Mouse (Mus musculus) frontal cortex, postnatal 36 days (tissue): ENCODE results near the gene Rarres2.
A peak's percentile ranks its signal among the peaks of the same experiment; 100 is the strongest.

Experiments
- DNase-seq, 2 experiments: peaks; one replicate each; pipeline ENCODE4 v3.0.0; 2022; ENCODE audit warnings: low spot score in 2 of 2

Gene Rarres2

GRCm38 (mm10) chr6:48572572-48573061, at the start of gene Rarres2:
Gene Rarres2 (minus strand): TSS chr6:48572789.
- DNase-seq: no peak

- no peak for DNase-seq
Measured at GRCm38 (mm10) chr6:48620031-48620430, 47.4 kb upstream of the Rarres2 start.

DNA sequence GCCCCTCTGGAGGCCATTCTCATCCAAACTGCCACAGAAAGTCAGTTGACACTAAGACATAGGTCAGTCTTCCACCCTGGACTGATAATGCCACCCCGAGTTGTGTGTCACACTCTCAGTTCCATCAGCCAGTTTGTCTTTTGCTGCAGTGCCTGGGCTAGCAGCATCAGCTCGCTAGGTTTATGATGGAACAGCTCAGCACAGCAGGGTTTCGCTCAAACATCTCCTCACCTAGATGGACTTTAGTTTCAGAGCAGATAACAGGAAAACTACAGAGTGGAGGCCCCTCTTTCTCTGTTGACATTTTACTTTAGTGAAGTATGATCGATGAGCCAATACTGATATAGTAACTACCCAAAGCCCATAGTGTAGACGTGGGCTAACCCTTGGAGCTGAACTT, 42.2 kb upstream of the Rarres2 start:
- DNase-seq: no peak

DNA sequence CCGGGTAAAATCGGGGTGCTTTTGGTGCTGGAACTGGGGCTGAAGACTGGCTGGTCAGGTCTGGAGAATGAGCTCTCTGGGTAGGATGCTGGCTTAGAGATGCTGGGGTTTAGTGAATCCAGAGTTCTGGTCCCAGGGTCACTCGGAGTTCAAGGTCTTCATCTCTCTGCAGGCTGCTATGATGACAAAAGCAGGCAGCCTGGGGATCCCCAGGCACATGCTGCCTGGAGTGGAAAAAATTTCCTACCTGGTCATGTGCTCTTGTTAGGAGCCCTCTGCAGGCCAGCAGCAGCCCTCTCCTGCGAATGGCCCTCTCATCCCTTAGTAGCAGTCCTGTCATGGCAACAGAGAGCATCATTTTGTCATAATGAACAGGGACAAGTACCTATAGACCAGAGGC, 40.9 kb upstream of the Rarres2 start:
- DNase-seq: no peak

- DNase-seq: no peak
Measured at GRCm38 (mm10) chr6:48610657-48611056, 38.1 kb upstream of the Rarres2 start.

GRCm38 (mm10) chr6:48609512-48609911, 36.9 kb upstream of the Rarres2 start:
- no peak for DNase-seq

- DNase-seq: no peak
Measured at GRCm38 (mm10) chr6:48608124-48608523, 35.5 kb upstream of the Rarres2 start.

DNA sequence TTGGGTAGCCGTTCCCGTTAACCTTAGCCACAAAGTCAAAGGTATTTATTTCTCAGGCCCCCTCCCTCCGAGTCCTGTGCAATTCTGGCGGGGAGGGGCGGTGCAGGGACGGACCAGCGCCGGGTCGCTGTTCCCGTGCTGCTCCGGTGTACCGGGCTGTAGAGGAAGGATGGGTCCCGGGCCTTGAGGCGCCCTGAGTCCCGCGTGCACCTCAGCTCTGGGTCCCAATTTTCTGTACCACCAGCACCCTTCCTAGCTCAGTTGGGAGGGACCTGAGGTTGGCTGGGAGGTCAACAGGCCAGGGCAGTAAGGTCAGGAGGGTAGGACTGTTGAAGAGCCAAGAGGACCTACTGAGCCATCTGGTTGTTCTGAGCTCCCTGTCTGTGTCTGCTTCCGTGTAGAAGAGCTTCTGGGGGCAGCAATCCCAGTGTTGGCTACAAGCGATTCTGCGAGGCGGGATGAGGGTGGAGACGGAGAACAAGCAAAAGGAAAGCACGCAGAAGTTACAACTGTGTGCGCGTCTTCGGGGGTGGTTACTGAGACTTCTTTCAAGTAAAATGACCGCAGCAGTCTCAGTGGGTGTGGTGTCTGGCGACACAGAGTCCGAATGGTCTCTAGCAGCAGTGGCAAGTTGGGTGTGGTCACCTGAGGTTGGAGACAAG, 29.6 kb upstream of the Rarres2 start:
- DNase-seq: peak; percentile 51 to 56

DNA sequence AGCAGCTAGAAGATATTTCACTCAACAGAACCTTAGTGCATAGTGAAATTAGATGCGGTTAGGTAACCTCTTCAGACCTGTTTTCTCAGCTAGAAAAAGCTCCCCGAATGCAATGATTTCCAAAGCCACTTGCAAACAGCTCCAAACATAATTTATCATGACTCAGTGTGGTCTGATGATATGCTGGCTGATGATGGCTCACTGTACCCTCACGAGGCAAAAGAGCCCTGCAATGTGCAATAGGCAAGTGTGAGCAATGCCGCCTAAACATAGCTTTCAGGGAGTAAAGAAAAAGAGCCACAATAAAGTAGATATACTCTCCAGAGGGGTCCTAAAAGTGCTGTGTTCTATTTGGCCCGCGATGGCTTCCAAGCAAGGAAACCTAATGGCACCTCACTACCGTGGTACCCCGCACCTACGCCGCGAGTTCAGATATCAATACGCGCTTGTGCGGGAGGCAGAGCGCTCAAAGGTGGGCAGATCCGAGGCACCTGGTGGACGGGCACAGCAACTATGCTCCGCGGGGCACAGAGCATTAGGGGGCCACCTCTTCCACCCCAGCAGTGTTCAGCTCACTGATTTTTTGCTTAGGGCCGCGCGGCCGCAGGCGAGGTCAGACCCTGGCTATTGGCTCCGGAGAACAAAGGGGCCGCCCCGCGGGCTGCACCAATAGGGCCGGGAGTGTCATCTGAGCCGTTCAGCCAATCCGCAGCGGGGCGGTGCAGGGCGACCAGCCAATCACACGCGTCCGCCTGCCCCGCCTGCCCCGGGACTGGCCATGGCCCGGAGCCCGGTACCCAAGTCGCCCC, 28.9 kb upstream of the Rarres2 start, which contains the start of gene Zfp775:
Zfp775 (plus strand) TSS at position 793 of the 809 bp plus-strand sequence.
- peak; percentile 94 to 95 for DNase-seq

- no peak for DNase-seq
Measured at GRCm38 (mm10) chr6:48600594-48600993, 28.0 kb upstream of the Rarres2 start.

- DNase-seq: no peak
Measured at GRCm38 (mm10) chr6:48597233-48597625, 24.6 kb upstream of the Rarres2 start.

DNA sequence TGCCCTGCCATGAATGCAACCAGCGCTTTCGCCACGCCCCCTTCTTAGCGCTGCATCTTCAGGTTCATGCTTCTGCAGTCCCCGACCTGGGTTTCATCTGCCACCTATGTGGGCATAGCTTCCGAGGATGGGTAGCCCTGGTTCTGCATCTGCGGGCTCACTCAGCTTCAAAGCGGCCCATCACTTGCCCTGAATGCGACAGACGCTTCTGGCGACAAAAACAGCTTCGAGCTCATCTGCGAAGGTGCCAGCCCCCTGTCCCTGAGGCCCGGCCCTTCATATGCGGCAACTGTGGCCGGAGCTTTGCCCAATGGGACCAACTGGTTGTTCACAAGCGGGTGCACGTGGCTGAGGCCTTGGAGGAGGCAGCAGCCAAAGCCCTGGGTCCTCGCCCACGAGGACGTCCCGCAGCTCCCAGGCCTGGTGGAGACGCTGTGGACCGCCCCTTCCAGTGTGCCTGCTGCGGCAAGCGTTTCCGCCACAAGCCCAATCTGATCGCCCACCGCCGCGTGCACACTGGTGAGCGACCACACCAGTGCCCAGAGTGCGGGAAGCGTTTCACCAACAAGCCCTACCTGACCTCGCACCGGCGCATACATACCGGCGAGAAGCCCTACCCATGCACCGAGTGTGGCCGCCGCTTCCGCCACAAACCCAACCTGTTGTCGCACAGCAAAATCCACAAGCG, 24.1 kb upstream of the Rarres2 start:
- no peak for DNase-seq

- peak in 1 of 2 experiments; percentile 35 for DNase-seq
Measured at GRCm38 (mm10) chr6:48595278-48595677, 22.7 kb upstream of the Rarres2 start.

DNA sequence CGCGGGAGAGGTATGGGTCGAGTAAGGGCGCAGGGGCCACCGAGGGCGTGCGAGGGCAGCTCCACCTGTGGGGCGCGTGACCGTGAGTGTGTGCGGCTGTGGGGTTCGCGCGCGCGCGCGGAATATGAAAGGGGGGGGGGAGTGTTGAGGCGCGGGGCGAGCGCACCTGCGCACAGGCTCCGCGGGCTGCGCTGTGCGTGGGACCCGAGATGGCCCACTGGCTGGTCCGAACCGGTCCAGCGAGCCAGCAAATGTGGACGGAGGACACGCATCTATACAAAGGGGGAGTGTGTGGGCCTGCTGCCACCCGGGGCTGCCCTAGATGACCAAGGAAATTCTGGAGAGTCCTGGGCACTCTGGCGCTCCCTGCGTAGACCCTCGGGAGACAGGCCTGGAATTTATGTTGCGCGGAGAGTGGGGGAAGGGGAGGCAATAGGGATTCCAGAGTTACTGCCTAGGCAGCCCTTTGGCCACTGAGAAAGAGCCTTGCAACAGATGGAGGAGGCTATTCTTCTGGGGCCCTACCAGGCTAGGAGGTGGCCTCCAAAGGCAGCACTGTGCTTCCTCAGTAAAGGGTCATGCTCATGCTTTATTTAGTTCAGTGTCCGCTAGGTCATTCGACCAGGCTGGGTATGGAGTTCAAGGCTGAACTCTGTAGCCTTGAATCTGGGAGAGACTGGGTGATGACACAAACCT, 21.6 kb upstream of the Rarres2 start:
- DNase-seq: peak in 1 of 2 experiments; percentile 67

GRCm38 (mm10) chr6:48593158-48594042, 20.8 kb upstream of the Rarres2 start, which contains the start of the genes Repin1 and Gm44965:
Gene Repin1 (plus strand): TSS chr6:48593883.
Gene Gm44965 (plus strand): TSS chr6:48593941.
- DNase-seq: peak; percentile 92 to 93

DNA sequence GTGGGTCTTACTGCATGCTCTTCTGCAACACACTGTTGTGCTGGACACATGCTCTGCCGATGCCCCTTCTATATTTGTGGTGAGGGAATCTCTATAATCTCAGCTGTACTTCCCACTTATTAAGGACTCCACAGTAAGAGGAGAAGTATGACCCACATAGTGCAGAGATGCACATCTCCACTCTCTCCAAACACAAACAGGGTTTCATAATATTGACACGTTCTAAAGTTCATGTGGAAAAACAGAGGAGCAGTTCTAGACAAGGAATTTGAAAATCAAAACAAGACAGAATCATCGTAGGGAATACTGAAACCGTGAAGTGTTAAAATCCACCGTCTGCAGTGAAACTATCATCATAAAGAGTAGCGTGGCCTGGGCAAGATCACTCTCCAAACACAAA, 19.3 kb upstream of the Rarres2 start:
- no peak for DNase-seq

DNA sequence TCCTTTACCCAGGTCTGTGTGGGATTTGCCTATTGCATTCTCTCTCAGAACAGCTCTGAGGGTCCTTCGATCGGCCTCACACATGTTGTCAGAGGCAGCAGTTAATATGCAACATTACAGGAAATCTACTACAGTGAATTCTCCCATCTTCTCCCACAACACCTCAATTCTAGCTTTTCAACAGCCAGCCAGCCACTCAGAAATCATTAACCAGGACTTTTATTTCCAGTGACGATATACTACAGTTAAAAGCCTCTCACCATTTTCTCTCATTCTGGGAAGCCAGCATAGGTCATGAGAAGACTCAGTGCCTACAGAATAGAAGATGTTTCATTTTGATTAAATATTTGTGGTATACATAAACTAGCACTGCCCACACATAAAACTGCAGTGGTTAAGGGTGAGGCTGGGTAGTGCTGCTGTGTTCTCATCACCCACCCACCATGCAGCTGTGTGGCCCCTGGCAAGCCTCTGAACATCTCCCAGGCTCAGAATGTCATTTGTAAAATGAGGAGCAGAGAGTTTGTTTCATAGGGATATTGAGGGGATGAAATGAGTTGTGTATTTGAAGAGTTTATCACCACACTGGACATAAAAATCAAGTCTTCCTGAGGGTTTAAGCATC, 18.7 kb upstream of the Rarres2 start:
- no peak for DNase-seq

GRCm38 (mm10) chr6:48589194-48589750, 16.7 kb upstream of the Rarres2 start, which contains the start of gene Gm45021:
Gene Gm45021 (plus strand): TSS chr6:48589610.
- no peak for DNase-seq

- peak in 1 of 2 experiments; percentile 60 for DNase-seq
Measured at GRCm38 (mm10) chr6:48582037-48582436, 9.4 kb upstream of the Rarres2 start.

DNA sequence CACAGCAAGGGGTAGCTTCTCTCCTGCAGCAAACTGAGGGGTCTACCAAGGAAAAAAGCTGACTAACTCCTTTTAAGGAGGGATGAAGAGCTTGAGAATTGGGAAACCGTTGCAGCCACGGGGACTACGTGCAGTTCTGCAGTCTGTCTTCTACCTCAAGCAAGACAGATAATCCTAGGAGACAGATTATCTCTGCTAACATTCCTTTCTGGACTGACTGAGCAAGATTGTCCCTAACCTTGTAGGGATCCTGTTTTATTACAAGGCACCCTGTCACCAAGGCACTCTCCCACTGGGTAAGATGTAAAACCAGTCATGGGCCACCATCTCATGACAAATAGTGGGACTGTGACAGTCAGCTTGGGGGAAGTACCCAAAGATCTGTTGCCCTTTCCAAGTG, 8.7 kb upstream of the Rarres2 start:
- DNase-seq: no peak
